ENCODE assay signal across 8 mouse cellular contexts in the genomic region with DNA sequence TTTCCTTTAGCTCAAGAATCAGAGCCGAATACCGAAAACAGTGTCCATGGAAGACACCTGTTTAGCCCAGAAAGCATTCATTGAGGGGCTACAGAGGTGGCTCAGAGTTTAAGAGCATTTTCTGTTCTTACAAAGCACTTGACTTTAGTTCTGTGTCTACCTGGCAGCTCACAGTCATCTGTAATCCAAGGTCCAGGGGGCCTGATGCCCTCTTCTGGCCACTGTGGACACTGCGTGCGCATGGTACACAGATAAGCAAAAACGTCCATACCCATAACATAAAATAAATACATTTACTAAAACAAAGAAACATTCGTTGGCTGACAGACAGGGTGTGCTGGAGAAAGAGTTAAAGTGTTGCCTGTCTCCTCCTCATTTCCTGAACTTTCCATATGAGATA. TPM values are rescaled to one million over a fixed set of nuclear protein-coding genes. Genes with fewer than 3 reads are reported as not detected.
DNase-seq lines count a peak whose midpoint lies in the region; ATAC-seq and TF ChIP-seq lines count a peak whose summit lies in the region.

No protein-coding gene starts in this region.

- H3K9me3 ChIP-seq in forebrain, postnatal 0 days (ENCODE audit: low read length), result no peaks in the 10 kb centered on the region
- no peaks in the 10 kb centered on the region for H3K9me3 ChIP-seq in forebrain, embryonic 12.5 days
- no peaks in the 10 kb centered on the region for H3K9me3 ChIP-seq in embryonic facial prominence, embryonic 10.5 days

- DNase-seq in forebrain, postnatal 0 days, result peak; percentile 39
- DNase-seq in 3T3-L1 (ENCODE audit: low read depth, low spot score), result peak; percentile 74
- DNase-seq in adrenal gland, postnatal 10 days, result peak; percentile 83
- peak; percentile 73 for DNase-seq in embryonic facial prominence, embryonic 10.5 days (ENCODE audit: low spot score)
- peak; percentile 35 to 85 for DNase-seq in kidney, postnatal 36 days
- peak; percentile 85 for DNase-seq in lung, postnatal 36 days
- peak; percentile 46 to 78 for DNase-seq in spleen, postnatal 10 days (ENCODE audit: low spot score in 2 of 2)

- no peaks in the 10 kb centered on the region for H3K36me3 ChIP-seq in forebrain, postnatal 0 days (ENCODE audit: insufficient read depth)
- no peaks in the 10 kb centered on the region for H3K36me3 ChIP-seq in forebrain, embryonic 12.5 days (replicated peaks)
- H3K36me3 ChIP-seq in embryonic facial prominence, embryonic 10.5 days (replicated peaks), result no peaks in the 10 kb centered on the region

- H3K4me3 ChIP-seq in forebrain, postnatal 0 days (ENCODE audit: low read depth, low read length), result no peak overlapping the region
- H3K4me3 ChIP-seq in forebrain, embryonic 12.5 days (replicated peaks), result no peak overlapping the region
- no peak overlapping the region for H3K4me3 ChIP-seq in embryonic facial prominence, embryonic 10.5 days

- TF ChIP-seq CTCF in forebrain, postnatal 0 days (IDR thresholded peaks at IDR 0.05; ENCODE audit: low read depth), result peak; percentile 73

- ATAC-seq in forebrain, postnatal 0 days, result no peak
- no peak for ATAC-seq in forebrain, embryonic 12.5 days (ENCODE audit: low FRiP score)

- no peak overlapping the region for H3K4me2 ChIP-seq in forebrain, postnatal 0 days (ENCODE audit: low read depth)
- H3K4me2 ChIP-seq in forebrain, embryonic 12.5 days, result no peak overlapping the region

- H3K9ac ChIP-seq in forebrain, postnatal 0 days, result no peak overlapping the region
- H3K9ac ChIP-seq in forebrain, embryonic 12.5 days, result no peak overlapping the region

- no peaks in the 10 kb centered on the region for H3K27me3 ChIP-seq in forebrain, postnatal 0 days (ENCODE audit: insufficient read depth, low read length)
- H3K27me3 ChIP-seq in forebrain, embryonic 12.5 days, result no peaks in the 10 kb centered on the region
- no peaks in the 10 kb centered on the region for H3K27me3 ChIP-seq in embryonic facial prominence, embryonic 10.5 days (replicated peaks; ENCODE audit: low read depth, poor library complexity, severe bottlenecking)

- no peak overlapping the region for H3K27ac ChIP-seq in forebrain, postnatal 0 days (ENCODE audit: low read depth, low read length)
- H3K27ac ChIP-seq in forebrain, embryonic 12.5 days, result no peak overlapping the region
- H3K27ac ChIP-seq in embryonic facial prominence, embryonic 10.5 days (replicated peaks), result no peak overlapping the region

- H3K4me1 ChIP-seq in forebrain, postnatal 0 days (ENCODE audit: insufficient read depth), result no peaks in the 10 kb centered on the region
- H3K4me1 ChIP-seq in forebrain, embryonic 12.5 days, result no peaks in the 10 kb centered on the region
- H3K4me1 ChIP-seq in embryonic facial prominence, embryonic 10.5 days, result 0 out of 2 replicates have a peak, but pooled peaks cover 5% of the 10 kb centered on the region

- 60% methylated on average over 6 of the region's 6 CpGs for WGBS in forebrain, postnatal 0 days
- WGBS in forebrain, embryonic 12.5 days, result 64% methylated on average over 6 of the region's 6 CpGs
- 56% methylated on average over 6 of the region's 6 CpGs for WGBS in embryonic facial prominence, embryonic 10.5 days

RNA-seq across cellular contexts. Expression of a gene that starts 59.6 kb away (rescaled TPM):
- total RNA-seq in forebrain, postnatal 0 days (2014; rRNA removed), result 0.54 and 0.67 TPM in 2 replicates
- 0.14 and 0.42 TPM in 2 replicates for polyA plus RNA-seq in forebrain, postnatal 0 days (2015; fragmentation: Nextera tagmentation; extraction: Ambion mirVana)
- polyA plus RNA-seq in forebrain, embryonic 12.5 days (2016; fragmentation: Nextera tagmentation; extraction: Ambion mirVana), result 0.05 and 0.17 TPM in 2 replicates
- total RNA-seq in adrenal gland, postnatal 10 days (2021), result under 1 TPM; 0.15 to 0.21 TPM
- 0.11 TPM in 2 replicates for polyA plus RNA-seq in embryonic facial prominence, embryonic 10.5 days (2016; fragmentation: Nextera tagmentation; extraction: Ambion mirVana)
